Mouse (Mus musculus): ENCODE data around the gene Pip5k1b.
A peak's percentile ranks its signal among the peaks of the same experiment; 100 is the strongest.

Pip5k1b gene

DNA sequence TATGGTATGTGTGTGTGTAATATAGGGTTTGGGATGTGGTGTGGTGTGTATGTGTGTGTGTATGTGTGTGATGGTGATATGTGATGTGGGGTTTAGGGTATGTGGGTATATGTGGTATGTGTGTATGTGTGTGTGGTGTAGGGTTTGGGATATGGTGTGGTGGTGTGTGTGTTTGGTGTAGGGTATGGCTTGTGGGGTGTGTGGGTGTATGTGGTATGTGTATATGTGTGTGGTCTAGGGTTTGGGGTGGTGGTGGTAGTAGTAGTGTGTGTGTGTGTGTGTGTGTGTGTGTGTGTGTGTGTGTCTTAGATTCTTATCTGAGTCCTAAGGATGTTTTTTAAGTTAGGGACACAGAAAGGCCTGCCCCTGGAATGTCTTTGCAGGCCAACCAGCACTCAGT is 37.3 kb downstream of the Pip5k1b start:
- DNase-seq (ENCODE audit: low read depth): no peak

DNA sequence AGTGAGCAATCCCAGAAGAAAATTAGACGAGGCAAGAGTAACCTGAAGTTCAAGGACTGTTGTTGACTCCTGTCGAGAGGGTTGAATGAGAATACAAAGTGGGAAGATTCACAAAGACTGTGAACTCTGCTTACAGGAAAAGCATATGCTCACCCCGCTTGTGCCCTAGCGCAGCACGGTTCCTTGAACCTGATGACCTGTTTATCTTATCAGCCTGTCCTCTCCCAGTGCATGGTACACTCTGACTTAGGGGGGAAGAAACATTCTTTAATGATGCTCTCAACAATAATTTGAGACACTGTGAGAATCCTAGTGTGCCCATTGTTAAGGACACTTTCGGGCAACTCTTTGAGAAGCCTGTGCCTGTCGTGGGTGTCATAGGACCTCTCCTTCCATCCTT is 38.6 kb downstream of the Pip5k1b start:
- no peak for DNase-seq (ENCODE audit: low read depth)

DNA sequence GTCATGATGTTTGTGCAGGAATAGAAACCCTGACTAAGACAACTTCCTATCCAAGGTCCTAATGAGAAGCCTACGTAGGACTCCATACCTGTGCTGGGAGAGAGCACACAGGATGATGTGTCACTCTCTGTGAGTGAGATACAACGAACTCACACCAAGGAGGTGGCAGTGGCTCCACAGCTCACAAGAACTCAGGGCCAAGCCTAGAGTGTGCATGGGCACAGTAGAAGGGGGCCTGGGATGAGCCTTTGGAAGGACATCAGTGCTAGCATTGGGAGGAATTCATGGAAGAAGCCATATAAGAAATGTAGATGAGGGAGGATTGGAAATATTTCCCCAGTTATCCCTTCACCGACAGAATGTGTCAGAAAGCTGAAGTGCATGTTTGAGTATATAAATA is 39.7 kb downstream of the Pip5k1b start:
- DNase-seq (ENCODE audit: low read depth): no peak

DNA sequence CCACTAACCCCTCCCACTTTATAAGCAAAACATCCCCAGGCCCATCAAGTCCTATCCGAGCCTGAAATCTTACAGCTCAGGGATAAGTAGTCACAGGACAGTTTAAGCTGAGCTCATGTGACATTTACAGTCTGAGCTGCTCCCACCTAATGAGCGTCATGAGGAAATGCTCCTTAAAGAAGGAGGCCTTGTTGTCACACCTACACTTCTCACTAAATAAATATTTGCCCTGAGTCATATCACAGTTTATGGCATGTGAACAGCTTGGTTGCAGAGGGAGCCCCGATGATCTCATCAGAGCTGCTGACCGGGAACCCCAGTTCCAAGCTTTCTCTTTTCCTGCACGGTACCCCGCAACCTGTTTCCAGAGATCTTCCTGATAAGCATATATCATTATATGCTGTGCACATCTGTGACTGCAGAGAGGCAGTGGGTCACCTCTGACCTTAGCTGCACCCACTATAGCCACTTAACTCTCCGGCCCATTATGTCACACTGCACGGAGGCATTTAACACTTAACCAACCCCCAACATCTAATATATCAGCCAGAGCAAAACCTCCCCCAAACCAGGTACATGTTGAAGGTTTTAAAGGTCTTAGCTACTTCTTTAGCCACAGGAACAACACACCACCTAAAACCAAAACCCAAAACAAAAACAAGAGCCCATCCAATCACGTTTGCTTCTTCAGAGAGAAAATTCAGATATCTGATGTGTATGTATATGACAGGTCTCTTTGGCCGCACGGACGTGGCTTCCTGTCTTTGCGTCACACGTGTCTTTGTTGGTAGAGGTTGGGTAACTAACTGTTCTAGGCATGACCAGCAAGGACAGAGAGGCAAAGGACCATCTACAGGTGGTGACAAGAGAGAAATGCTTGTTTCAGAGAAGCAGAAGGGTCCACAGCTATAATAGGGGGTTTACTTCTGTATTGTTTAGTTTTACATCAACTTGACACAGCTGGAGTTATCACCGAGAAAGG is 40.7 kb downstream of the Pip5k1b start:
- DNase-seq (ENCODE audit: low read depth): no peak

DNA sequence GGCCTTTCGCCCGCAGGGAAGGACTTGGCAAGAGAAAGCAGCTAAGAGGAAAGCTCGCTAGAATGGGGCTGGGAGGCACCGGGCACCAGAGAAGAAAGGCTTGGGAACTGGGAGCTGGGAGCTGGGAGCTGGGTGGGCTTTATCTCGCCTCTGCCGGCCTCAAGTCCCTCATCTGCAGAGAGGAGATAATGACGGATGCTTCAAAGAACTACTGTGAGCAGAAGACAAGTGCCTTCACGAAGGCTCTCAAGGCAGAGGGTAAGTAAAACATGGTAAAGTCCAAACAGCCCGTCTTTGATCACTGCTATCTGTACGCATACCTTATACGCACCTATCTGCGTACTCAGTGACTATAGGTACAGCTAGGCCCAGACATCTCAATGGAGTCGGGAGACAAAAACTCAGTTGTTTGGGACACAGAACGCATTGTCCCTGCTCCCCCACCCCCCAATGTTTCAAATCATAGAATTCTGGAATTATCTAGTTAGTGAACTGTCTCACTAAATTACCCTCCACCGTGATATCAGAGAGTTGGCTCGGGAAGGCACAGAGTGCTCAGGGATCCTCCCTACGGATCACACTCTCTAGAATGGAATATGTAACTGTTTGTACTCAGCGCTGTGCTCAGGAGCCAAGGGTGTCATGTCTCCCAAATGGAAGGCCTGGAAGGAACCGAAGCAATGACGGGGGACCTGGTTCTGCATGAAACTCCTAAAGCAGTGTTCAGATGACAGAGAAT is 42.4 kb downstream of the Pip5k1b start:
- no peak for DNase-seq (ENCODE audit: low read depth)

DNA sequence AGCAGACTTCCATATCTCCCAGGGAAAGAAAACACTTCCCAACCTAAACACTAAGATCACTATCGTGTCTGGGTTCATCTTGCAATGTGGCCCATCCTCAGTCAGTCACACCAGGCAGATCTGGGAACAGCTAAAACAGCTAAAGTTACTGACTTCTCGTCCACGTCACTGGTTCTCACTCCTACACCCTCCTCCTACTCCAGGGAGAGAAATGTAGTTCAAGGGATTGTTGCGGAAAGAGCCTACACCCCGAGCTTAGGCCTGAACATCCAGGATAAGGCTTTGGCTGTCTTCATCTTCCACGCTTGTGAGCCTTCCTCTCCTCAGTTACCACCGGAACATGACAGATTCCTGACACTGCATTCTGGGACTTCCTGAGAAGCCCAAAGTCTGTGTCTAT is 43.7 kb downstream of the Pip5k1b start:
- no peak for DNase-seq (ENCODE audit: low read depth)

DNA sequence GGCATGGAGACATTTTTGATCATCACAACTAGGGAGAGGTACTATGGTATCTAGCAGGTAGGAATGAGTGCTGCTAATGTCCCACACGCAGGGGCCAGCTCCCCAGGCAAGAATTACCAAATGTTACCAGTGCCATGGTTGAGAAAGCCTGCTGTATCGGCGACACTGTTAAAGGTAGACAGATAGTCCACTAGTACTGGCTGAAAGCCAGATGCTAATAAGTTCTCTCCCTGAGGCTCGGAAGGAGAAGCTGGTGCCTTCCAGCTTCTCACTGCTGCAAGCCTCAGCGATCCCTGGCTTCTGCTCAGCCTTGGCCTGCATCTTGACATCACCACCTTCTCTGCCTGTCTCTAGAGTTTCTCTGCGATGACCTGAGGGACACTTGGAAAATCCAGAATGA is 46.3 kb downstream of the Pip5k1b start:
- no peak for DNase-seq (ENCODE audit: low read depth)

DNA sequence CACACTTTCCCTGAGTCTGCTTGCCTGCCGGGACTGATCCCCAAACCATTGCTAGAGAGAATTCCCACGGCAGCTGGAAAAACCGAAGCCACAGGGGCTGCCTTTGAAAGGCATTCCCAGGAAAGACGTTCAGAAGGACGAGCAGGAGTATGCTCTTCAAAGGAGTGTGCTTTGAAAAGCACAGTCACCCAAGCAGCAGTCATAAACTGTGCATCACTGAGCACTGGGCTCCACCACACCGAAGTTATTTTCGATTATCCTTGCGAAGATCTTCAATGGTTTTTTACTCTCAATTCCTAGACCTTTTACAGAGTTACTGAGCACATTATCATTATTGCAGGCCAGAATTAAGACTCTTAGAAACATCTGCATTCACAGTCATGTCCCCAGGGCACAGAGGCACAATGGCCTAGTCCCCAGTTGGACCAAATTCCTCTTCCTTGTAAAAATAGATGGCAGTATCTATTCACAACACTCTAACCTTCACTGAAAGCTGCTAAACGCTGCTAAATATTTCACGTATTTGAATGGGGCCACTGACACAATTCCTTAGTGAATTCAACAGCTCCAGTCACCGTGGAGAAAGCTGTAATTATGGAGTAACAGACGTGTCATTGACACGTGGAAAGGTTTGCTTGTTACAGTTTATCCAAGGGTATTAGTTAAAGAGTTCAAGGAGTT is 47.4 kb downstream of the Pip5k1b start:
- no peak for DNase-seq (ENCODE audit: low read depth)

DNA sequence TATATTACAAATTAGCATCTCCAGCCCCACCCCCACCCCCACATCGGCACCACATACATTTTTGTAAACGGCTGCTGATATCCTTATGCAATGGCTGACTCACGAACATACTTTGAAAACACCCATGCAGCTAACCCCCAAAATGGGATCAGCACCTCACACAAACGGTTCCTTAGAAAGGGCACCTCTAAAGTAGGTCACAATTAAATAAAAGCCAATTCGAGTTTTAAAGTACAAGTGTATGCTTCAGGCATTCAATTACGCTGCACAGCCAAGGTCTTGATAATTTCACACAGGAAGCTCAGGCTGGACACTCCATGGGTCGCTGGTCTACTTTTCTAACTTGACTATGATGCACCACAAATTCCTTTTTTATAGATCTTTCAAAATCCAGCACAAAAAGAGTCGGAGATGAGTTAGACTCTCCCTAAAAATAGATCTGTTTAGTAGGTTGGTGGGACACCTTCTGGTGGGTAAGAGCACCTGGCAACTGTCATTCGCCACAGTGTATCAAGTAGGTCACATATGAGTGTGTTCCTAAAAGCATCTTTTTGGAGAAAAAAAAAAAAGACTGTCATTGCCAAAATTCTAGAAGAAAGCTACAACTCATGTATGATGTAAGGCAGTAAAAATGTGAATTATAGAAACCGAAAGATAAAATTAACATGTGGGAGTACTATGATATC is 52.8 kb downstream of the Pip5k1b start:
- no peak for DNase-seq (ENCODE audit: low read depth)

DNA sequence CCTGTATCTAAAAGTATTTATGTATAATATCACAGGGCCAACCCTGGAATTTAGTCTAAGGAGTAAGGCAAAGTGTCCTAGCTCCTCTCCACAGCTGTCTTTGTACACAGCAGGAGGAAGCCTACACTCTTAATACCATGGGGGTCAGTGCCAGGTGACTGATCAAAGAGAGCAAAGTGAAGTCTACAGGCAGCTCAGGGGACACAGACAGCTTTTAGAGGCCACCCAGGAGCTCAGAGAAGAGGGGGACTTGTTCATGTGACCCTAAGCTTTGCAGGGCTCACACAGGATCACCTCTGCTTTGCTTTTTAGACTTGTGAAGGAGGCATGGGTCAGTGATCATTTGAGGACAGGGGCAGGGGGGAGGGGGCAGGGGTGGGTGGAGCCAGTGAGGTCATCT is 54.1 kb downstream of the Pip5k1b start:
- no peak for DNase-seq (ENCODE audit: low read depth)

DNA sequence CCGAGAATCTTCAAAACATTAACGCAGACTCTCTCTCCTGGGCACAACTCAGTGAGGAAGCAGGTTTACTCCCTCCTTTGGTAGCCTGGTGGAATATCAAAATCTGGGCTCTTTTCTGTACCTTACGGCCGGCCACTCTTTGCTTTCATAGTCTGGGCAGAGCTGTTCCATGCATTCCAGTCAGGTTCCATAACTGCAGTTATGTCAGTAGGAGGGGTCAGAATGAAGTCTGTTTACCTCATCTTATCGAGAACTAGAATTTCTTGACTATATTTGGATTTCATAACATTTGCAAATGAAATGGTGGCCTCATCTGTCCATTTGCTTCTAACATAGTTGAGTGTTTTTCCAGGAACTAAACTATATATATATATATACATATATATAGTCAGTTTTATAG is 55.2 kb downstream of the Pip5k1b start:
- DNase-seq (ENCODE audit: low read depth): no peak

DNA sequence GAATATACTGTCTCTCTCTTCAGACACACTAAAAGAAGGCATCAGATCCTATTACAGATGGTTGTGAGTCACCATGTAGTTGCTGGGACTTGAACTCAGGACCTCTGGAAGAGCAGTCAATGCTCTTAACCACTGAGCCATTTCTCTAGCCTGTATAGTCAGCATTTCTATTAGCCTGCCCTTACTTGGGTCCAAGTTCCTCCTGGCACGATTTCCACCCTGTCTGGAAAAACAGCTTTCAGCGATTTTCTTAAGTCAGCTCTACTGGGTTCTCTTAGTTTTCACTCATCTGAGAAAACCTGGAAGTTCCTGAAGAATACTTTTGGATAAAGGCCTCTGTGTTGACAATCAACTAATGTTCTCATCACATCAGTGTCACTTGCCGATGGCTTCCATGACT is 56.4 kb downstream of the Pip5k1b start:
- no peak for DNase-seq (ENCODE audit: low read depth)

DNA sequence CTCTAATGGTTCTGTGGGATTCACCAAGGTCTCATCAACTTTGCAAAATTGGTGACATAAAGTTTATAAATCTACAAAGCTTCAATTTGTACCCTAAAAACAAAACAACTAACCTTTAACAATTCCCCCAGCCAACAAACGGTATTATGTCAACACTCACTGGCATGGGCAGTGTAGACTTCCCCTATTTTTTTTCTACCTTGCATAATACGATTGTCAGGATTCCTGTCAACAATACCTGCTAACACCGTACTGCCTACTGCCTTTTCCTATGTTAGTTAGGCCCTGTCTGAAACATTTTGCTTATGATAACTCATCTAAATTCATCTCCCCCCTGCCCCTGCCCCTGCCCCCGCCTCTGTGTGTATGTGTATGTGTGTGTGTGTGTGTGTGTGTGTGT is 61.8 kb downstream of the Pip5k1b start:
- peak; percentile 24 for DNase-seq (ENCODE audit: low read depth)

DNA sequence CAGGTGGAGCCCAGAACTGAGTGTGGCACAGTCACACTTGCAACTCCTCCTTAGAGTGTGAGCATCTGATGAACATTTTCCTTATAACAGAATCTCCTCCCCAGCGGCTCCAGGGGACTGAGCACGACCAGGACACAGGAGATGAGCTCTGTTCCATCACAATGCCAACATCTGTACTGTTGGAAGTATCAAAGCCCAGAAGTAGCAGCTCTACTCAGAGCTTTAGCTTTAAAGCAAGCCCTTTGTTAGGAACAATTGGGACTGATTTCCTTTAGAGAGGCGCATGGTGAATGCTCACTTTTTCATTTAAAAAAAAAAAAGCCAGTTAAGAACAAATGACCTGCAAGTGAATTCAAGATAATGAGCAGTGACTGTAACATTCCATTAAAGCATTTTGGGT is 63.8 kb downstream of the Pip5k1b start:
- no peak for DNase-seq (ENCODE audit: low read depth)

DNA sequence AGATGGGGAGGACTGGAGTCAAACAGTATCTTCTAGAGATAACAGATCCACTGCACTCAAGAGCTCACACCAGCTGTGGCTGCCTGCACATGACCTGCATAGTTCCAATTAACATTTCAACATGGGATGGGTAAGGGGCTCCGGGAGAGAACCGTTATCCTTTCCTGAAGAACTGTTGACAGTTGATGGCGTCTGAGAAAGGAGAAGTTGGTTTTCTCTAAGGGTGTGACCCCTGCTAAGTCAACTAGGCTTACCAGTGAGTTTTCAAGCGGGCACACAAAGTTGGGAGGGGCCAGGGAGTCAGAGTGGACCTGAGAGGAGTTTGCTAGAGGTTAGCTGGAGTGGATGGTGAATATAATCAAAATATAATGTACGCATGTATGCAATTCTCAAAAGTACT is 65.4 kb downstream of the Pip5k1b start:
- no peak for DNase-seq (ENCODE audit: low read depth)

DNA sequence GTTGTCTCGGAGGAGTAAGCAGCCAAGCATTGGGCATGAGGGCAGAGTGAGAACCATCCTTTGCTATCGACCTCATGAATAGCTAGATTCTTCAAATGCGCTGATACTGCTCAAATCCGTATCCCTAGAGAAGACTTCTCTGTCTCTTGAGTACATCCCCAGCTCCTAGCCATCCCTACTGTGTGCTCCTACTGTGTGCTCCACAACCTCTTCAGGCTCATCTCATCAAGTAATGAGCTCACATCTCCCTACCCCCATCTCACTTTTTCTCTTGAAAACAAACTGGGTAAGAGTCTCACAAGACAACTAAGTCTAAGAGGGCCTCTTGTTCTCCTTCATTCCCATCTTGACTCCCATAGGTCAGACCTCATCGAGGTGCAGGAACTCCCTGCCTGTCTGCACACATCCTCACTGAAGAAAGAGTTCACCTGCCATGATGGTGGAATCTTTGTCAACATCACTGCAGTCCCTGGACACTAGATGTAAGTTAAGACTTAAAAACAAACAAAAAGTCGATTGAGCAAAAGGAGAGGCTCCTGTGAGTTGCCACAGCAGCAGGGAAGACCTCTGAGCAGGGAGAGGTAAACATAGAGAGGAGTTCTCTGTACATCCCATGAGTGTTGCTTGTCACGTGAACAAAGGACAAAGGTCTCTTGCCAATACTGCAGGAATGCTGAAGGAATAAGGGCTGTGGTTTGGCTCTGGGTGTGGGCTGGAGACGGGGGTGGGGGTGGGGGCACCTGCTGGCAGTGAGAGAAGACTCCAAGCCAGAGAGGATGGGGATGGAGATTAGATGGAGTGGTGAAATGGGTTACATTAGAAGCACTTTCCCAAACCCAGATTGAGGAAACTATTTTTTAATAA is 69.0 kb downstream of the Pip5k1b start:
- no peak for DNase-seq (ENCODE audit: low read depth)

DNA sequence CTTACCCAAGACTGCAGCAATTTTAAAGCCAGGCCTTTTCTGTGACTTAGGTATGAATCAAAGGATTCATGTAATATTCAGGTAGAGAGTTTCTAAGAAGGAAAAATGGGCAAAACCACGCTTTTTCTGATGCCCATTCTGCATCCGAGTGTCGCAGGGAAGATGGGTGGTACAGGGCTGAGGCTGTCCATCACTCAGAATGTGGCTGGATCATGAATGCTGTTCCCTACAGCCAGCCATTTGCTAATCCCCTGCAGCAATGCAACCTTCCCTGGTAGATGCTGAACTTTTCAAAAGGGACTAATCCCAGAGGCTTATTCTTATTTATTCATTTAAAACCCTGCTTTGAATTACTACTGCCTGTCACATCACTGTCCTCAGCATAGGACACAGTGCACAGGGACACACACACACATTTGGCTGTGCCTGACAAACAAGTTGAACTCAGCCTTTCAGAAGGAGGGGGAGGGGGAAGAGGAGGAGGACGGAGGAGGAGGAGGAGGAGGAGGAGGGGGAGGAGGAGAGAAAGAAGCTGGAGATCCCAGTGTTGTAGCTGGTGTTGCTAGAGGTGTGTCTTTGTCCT is 71.0 kb downstream of the Pip5k1b start:
- DNase-seq (ENCODE audit: low read depth): no peak

DNA sequence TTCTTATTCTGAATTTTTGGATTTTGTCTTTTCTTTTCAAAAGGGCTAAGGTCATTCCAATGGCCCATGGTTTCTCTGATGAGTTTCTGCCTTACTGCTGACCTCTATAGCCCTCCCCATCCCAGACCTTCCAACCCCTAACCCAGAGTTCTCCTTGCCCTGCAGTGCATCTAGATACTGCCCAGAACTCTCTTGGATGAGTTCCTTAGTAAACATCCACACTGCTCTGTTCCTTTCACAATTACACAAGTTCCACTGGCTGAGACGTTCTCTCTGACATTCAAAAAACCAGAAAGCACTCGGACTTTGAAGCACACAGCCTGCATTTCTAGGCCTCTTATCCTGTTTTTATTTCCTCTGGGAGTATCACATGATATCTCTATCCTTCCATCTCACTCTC is 74.8 kb downstream of the Pip5k1b start:
- DNase-seq (ENCODE audit: low read depth): no peak

DNA sequence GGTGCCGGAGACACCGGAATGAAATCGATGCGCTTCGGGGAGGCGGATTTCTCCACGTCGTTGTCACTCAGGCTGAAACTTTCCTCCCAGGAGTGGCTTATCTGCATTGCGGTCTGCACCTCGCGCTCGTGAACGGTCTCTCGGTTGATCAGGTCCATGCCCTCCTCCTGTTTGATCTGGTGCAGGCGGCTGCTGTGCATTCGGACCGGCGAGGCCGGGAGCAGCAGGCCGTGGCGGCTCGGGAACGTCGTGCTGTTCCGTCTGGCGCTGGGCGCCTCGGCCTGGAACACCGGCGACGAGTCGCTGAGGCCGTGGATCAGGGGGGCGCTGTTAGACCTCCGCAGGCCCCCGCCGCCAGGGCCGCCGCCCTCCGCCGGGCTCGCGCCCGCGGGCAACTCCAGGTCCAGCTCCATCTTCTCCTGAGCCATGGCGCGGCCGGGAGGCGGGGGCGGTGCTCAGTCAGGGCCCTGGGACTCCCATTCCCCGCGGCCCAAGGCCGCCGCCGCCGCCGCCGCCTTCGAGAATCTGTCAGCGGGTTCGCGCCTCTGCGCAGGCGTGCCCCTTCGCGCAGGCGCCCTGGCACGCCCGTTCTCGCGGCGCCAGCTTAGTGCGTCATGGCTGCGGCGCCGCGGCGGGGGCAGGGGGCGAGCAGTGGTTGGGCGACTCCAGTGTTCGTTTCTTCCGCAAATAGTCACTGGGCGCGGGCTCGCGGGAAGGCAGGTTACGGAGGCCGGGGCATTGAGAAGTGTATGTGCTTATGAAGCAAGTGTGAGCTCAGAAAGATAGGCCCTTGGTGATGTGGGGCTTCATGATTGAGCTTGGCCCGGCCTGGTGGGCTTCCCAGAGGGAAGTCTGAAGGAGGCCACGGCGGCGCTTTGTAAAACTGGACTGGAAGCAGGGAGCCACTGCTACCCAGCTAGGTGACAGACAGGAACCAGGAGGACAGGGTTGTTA is 78.5 kb downstream of the Pip5k1b start, which contains the start of gene Fam122a:
Gene Fam122a (minus strand): TSS at position 428 of the 954 bp plus-strand sequence.
- peak; percentile 91 for DNase-seq (ENCODE audit: low read depth)

Data from 416B (cell line).